Mouse (Mus musculus) natural killer cell, adult 2 months (primary cell): ENCODE data around the gene Apobr.

Experiments used
- DNase-seq, 2 experiments: peaks; one replicate each; pipeline ENCODE4 v3.0.0; 2022; ENCODE audit warnings: low spot score in 2 of 2

Gene Apobr

DNA sequence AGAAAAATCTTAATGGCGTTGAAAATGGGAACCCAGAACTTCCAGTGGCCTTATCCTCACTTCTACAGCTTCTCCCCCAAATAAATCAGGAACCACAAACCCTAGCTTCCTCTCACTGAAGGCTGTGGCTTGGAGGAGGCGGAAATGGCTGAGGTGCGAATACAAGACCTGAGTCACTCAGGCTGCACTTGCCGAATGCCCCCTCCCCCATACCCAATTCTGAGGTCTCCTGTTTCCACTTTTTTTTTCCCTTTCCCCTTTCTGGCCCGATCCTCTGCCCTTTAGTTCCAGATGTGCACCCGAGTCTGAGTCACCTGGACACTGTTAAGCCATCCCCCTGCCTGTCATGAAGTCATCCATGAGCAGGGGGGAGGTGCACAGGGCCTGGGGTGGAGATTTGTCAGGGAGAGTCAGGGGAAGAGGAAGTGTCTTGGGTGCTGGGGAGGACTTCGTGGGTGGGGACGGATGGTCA, at the start of gene Apobr:
TSS of gene Apobr (plus strand) at position 437 of the 472 bp plus-strand sequence.
- DNase-seq, result peak; percentile 58 to 71

DNA sequence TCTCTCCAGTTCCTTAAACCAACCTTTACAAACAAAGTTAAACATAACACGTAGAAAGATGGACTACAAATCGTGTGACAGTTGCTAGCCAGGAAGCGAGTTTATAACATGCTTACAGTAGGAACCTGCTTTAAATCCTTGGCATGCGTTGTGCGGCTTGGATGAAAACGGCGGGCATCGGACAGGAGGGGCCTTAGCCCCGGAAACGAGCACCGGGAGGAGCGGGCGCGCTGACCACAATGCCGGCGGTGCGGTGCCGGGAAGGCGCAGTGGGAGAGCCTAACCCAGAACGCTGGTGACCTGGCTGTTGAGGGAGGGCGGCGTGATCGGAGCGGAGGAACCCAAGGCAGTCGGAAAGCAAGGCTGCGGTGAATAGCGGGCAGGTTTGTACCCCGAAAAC, 49.0 kb upstream of the Apobr start:
- DNase-seq, result no peak

DNA sequence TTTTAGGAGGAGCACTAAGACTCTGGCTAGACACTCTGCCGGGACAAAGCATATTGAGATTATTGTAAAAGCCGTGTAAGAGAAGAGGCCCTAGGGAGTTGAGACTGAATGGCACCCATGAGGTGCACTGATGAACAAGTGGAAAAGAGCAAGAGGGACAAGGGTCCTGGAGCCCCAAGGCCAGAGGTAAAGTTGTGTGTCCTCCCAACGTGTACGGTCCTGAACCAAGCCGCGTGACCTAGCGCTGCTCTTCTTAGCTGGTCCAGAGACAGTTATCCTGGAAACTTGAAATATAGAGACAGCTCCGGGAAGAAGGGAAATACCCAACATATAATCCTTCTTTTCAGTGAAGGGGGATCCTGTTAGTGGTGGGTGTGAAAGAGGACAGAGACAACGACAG, 48.3 kb upstream of the Apobr start:
- no peak for DNase-seq

DNA sequence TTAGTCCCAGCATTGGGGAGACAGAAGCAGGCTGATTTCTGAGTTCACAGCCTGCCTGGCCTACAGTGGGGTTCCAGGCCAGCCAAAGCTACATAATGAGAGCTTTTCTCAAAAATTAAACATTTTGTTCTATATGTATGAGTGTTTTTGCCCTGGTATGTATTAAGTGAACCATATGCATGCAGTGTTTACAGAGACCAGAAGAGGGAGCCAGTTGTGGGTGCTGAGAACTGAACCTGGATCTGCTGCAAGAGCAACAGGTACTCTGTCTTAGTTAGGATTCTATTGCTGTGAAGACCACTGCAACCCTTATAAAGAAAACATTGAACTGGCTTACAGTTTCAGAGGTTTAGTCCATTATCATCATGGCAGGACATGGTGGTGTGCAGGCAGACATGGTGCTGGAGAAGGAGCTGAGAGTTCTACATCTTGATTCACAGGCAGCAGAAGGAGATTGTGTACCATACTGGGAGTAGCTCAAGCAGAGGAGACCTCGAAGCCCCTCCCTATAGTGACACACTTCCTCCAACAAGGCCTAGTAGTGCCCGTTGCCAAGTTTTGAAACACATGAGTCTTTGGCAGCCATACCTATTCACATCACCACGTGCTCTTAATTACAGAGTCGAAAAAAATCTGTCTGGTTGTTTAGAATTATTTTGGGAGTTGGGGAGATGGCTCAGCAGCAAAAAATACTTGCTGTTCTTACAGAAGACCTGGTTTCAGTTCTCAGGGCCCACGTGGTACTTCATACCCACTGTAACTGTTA, 46.7 kb upstream of the Apobr start:
- peak; percentile 39 to 42 for DNase-seq

DNA sequence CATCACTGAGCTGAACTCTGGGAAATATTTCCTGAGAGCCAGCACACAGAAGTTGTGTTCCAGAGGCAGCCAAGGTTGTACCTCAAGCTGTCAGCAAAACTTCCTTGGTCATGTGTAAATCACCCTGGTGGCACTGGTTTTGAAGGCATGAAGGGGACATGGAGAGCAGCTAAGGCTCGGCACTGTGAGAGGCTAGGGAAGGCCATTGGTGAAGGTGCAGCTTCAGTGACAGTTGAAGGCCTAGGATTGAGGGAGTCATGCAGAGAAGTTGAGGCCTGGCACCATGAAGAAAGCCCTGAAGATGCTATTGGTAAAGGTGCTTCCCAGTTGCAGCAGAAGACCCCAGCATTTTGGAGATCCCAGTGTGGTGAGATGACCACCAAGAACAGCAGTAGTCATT, 43.1 kb upstream of the Apobr start:
- DNase-seq, result no peak

- DNase-seq, result no peak
Observed at GRCm38 (mm10) chr7:126545631-126546030, 39.1 kb upstream of the Apobr start.

GRCm38 (mm10) chr7:126554796-126555195, 29.9 kb upstream of the Apobr start:
- DNase-seq, result peak; percentile 11 to 26

DNA sequence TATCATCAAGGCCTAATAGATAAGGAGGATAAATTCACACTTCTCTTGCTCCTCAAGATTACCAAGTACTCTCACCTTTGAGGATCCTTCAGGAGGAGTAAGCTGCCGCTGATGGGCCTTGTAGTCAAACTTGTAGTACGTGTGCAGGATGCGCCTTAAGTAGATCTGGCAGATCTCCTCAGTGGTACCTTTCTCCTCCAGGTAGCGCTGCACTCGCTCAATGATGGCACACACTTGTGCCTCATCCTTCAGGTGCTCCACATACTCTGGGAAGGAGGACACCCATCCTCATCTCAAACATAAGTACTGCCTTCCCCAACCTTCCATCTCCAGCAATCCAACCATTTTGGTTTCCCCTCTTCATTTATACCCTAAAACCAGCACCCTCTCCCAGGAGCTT, 28.1 kb upstream of the Apobr start:
- no peak for DNase-seq

DNA sequence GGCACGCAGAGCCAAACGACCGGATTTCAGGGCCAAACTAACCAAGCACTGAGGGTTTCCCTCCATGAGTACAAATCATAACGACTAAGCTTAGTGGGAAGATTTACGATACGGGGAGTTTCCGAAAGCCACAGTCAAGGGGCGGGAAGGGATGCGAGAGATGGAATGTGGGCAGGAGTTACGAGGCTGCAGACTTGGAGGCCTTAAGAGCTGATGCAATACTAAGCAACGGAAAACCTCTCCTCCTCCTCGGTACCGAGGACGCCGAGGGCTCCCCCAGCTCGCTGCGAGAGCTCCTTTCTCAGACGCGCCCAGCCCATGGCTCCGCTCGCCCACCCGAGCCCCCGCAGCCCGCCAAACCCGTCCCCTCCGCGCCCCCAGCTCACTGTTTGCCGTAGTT, 19.0 kb upstream of the Apobr start:
- no peak for DNase-seq

DNA sequence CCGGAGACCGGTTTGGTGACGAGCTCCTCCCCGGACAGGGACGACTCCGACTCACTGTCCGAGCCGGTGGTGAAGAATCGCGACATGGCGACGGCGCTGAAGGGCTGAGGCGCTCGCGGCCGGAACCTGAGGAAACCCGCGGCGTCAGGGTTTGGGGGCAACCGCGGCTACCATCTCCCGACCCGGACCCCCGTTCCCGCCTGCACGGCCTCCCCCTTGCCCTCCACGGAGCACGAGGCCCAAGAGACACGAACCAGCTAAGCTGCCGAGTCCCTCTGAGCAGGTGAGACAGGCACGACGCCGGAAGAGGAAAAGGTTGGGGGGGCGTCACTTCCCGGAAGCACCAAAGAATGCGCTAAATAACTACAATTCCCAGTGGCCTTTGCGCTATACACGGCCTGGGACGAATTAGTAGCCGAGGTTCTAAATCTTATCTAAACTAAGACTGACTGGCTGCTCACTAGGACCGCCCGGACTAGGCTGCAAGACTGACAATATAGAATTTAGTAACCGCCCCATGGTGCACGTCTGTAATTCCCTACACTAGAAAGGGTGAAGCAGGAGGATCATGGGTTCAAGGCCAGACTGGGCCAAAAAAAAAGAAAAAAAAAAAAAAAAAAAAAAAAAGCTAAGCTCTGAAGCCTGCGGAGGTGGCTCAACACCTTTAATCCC, 18.5 kb upstream of the Apobr start, which contains the start of gene Eif3c:
TSS of gene Eif3c (minus strand) at position 318 of the 672 bp plus-strand sequence.
- DNase-seq, result peak; percentile 78 to 82

DNA sequence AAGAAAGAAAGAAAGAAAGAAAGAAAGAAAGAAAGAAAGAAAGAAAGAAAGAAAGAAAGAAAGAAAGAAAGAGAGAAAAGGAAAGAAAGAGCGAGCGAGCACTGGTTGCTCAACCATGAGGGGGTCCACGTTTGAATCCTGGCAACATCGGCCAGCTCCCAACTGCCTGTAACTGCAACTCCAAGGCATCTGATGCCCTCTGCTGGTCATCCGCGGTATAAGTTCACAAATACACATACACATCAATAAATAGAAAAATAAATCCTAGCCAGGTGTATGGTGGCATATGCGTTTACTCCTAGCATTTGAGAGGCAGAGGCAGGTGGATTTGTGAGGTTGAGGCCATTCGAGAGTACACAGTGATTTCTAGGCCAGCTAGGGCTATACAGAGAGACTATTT, 7.8 kb upstream of the Apobr start:
- peak; percentile 44 to 57 for DNase-seq

GRCm38 (mm10) chr7:126579172-126579571, 5.6 kb upstream of the Apobr start:
- peak; percentile 34 to 51 for DNase-seq

- no peak for DNase-seq
Observed at GRCm38 (mm10) chr7:126581661-126582060, 3.1 kb upstream of the Apobr start.

DNA sequence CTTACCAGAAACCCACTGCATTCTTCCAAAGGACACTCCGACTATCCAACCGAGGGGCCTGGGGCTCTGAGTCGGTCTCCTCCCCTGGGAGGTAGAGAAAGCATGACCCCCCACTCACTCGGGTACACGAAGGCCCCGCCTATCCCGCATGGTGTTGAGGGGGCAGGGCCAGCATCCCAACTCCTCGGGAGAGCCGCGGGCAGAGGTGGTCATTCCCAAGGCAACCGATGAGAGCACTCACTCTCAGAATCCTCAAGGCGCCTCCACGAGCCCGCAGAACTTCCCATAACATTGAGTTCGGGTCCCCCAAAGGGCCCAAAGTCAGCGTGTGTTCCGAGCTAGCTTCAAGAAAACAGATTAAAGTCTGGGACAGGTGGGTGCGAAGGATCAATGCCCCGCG, 2.0 kb upstream of the Apobr start:
- DNase-seq, result no peak

DNA sequence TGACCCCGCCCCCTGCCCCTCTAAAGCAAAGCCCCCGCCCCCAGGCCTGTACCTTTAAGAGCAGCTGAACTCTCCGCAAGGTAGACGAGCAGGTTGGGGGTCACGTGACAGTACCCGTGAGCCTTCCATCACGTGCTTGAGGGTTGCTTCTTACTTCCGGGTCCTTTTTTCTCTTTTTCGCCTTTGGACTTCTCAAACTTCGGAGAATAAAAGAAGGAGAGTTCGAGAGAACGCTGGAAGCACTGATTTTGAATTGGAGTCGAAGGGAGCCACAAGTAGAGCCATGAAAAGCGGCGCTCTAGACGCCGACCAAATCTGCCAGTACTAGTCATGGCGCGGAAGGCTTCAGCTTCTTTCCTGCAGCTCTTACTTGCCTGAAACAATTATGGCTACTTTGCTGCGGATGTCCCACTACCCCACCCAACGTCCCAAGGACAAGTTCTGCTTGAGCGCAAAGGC, 1.5 kb upstream of the Apobr start:
- peak; percentile 78 to 86 for DNase-seq

DNA sequence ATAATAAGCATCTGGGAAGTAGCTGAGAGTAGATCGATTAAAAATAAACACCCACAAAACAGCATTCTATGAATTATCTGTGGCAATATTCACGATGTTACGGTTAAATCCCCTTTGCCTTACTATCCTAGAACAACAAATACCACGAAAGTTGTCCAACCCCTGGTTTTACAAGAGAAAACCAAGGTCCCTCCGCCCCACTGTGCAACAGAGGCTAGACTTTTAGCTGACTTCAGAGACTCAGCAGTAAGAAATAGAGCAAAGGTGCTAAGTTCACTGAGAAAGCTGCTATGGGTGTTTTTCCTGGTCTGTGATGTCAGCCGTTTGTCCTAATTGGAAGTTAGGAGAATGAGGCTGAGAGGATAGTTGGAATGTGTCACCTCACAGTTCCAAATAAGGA, 981 bp upstream of the Apobr start:
- no peak for DNase-seq

- DNase-seq, result no peak
Observed at GRCm38 (mm10) chr7:126585717-126586116, 975 bp downstream of the Apobr start, which contains the start of gene Cln3. TSS of gene Cln3 (minus strand) at chr7:126585817.

DNA sequence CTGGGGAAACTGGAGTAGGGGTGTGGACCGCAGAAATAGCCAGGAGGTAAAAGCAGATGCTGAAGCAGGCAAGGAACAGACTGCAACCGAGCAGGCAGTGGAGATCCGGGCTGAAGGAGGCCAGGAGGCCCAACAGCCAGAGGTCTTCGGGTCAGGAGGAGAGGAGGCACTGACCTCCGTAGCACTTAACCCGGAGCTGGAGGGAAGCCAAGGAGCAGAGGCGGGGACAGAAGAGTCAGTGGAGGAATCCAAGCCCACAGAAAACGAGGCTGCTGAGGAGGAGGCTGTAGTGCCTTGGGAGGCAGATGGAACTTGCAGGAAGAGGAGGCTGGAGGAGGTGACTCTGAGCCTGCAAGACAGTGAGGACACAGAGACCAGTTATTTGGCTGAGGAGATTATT, 2.1 kb downstream of the Apobr start:
- DNase-seq, result no peak

- no peak for DNase-seq
Observed at GRCm38 (mm10) chr7:126587779-126588178, 3.0 kb downstream of the Apobr start.

DNA sequence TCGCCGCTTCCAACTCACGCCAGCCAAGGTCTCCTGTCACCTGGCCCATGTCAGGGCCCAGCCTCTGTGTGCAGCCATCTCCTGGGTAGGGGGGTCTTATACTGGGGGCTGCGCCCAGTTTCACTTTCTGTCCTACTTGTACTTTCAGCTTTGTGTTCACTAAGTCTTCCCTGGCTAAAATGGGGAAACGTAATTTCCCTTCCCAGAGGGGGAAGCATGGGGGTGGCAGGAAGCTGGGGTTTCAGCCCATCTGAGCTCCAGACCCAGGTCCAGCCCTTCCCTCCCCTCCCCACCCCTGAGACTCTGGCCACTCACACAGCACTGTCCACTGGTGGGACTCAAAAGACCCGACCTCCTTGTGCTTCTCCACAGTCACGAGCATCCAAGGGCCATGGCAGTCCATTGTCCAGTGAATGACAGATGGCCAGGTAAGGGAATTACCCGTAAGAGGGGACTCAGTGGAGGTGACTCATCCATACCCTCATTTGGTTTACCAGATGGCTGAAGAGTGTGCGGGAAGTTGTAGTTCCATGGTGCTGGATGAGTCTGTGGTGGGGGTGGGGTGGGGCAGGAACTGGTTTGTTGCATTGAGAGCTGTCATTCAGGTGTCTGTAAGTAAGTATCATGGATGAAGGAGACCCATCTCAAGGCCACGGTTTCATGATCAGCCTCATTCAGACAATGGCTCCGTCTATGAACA, 10.3 kb downstream of the Apobr start, which contains the start of gene Il27:
TSS of gene Il27 (minus strand) at position 80 of the 700 bp plus-strand sequence.
- no peak for DNase-seq

- DNase-seq, result no peak
Observed at GRCm38 (mm10) chr7:126595890-126596289, 11.1 kb downstream of the Apobr start.

GRCm38 (mm10) chr7:126596414-126596813, 11.7 kb downstream of the Apobr start:
- DNase-seq, result no peak
